Mouse (Mus musculus): ENCODE data around the gene Lrrc17.
"Not testable (repeated sequence)": the region's sequence is repeated elsewhere in the genome, so short reads cannot be mapped to it uniquely, and the experiment has no call there.

Lrrc17 gene

GRCm38 (mm10) chr5:21599961-21600360, 56.6 kb downstream of the Lrrc17 start:
- DNase-seq (ENCODE audit: extremely low spot score, low spot score), result no peak

- DNase-seq (ENCODE audit: extremely low spot score, low spot score), result no peak
Observed at GRCm38 (mm10) chr5:21605936-21606335, 62.6 kb downstream of the Lrrc17 start.

GRCm38 (mm10) chr5:21608311-21609304, 65.2 kb downstream of the Lrrc17 start:
- DNase-seq (ENCODE audit: extremely low spot score, low spot score), result peak; percentile 17

GRCm38 (mm10) chr5:21610996-21611395, 67.6 kb downstream of the Lrrc17 start:
- DNase-seq (ENCODE audit: extremely low spot score, low spot score), result no peak

- not testable (repeated sequence) for DNase-seq (ENCODE audit: extremely low spot score, low spot score)
Observed at GRCm38 (mm10) chr5:21614299-21614698, 70.9 kb downstream of the Lrrc17 start.

- DNase-seq (ENCODE audit: extremely low spot score, low spot score), result no peak
Observed at GRCm38 (mm10) chr5:21616450-21617009, 73.2 kb downstream of the Lrrc17 start.
